Mouse (Mus musculus) intestine, embryonic 15.5 days (tissue): ENCODE results near the gene 1700001C02Rik. TPM values are rescaled to one million over a fixed set of nuclear protein-coding genes. Genes with fewer than 3 reads are reported as not detected.
A peak's percentile ranks its signal among the peaks of the same experiment; 100 is the strongest.

Source experiments
- ATAC-seq: fragments of 200-750 bp; cut with Nextera tagmentation; 2 replicates; pipeline ENCODE4 v1.8.0; 2017; ENCODE audit warnings: moderate TSS enrichment, moderate library complexity
- H3K27ac ChIP-seq: fragments of 300-500 bp; sonication (generic); 2 replicates; pipeline ENCODE4 v1.5.1; 2015; ENCODE audit warnings: mild to moderate bottlenecking, inconsistent platforms
- H3K27me3 ChIP-seq: fragments of 300-500 bp; sonication (generic); replicated peaks from 2 replicates; pipeline ENCODE4 v1.6.1; 2015; ENCODE audit warnings: inconsistent platforms
- H3K36me3 ChIP-seq: fragments of 300-500 bp; sonication (generic); 2 replicates; pipeline ENCODE4 v1.6.1; 2015; ENCODE audit warnings: inconsistent platforms
- H3K4me1 ChIP-seq: fragments of 300-500 bp; sonication (generic); replicated peaks from 2 replicates; pipeline ENCODE4 v1.6.1; 2015; ENCODE audit warnings: inconsistent platforms
- H3K4me2 ChIP-seq: fragments of 300-500 bp; sonication (generic); replicated peaks from 2 replicates; pipeline ENCODE4 v1.6.1; 2015; ENCODE audit warnings: mild to moderate bottlenecking, inconsistent platforms
- H3K4me3 ChIP-seq: fragments of 300-500 bp; sonication (generic); replicated peaks from 2 replicates; pipeline ENCODE4 v1.5.1; 2015; ENCODE audit warnings: inconsistent platforms
- H3K9ac ChIP-seq: fragments of 300-500 bp; sonication (generic); 2 replicates; pipeline ENCODE4 v1.6.1; 2015; ENCODE audit warnings: inconsistent platforms
- H3K9me3 ChIP-seq: fragments of 300-500 bp; sonication (generic); 2 replicates; pipeline ENCODE4 v1.6.1; 2016; ENCODE audit warnings: inconsistent platforms
- WGBS: fragments of 180-500 bp; shearing (Covaris S2); methylation state at CpG from one replicate; pipeline ENCODE4 v1.1.7; 2015; 5-methylcytosine and 5-hydroxymethylcytosine counted together
- polyA plus RNA-seq: library from polyadenylated mRNA; unstranded; fragments of >200 nt; fragmentation: Nextera tagmentation; extraction: Ambion mirVana; gene quantifications from 2 replicates; pipeline ENCODE4 v1.2.1, GENCODE M21; 2015

The 1700001C02Rik gene
- polyA plus RNA-seq, 1 experiment from 2014 or later = not detected

- Histone ChIP-seq H3K9ac (no peak overlapping the region), H3K4me3 (peak overlapping the region; percentile 19; the same call in 1 of the 2 replicates), H3K27me3 (peaks cover 11% of the 10 kb centered on the region), H3K36me3 (no peaks in the 10 kb centered on the region), H3K9me3 (no peaks in the 10 kb centered on the region), H3K4me1 (peaks cover 16% of the 10 kb centered on the region; the same call in 1 of the 2 replicates), H3K4me2 (peak overlapping the region; percentile 54), H3K27ac (no peak overlapping the region)
- WGBS = 36% methylated on average over 9 of the region's 9 CpGs
- ATAC-seq = no peak
Observed at GRCm38 (mm10) chr5:30466315-30466714, 468 bp downstream of the 1700001C02Rik start.

GRCm38 (mm10) chr5:30470454-30470853 lies 4.6 kb downstream of the 1700001C02Rik start:
- Histone ChIP-seq H3K9ac (no peak overlapping the region), H3K36me3 (no peaks in the 10 kb centered on the region), H3K4me2 (no peak overlapping the region), H3K4me1 (peaks cover 6% of the 10 kb centered on the region; the same call in 1 of the 2 replicates), H3K27me3 (peaks cover 6% of the 10 kb centered on the region), H3K4me3 (no peak overlapping the region), H3K27ac (no peak overlapping the region), H3K9me3 (no peaks in the 10 kb centered on the region)
- no peak for ATAC-seq
- 57% methylated on average over 6 of the region's 6 CpGs for WGBS

GRCm38 (mm10) chr5:30472148-30472547 lies 6.3 kb downstream of the 1700001C02Rik start:
- Histone ChIP-seq H3K36me3 (no peaks in the 10 kb centered on the region), H3K4me3 (no peak overlapping the region), H3K4me1 (no peaks in the 10 kb centered on the region), H3K4me2 (no peak overlapping the region), H3K27ac (no peak overlapping the region), H3K9me3 (no peaks in the 10 kb centered on the region), H3K27me3 (no peaks in the 10 kb centered on the region), H3K9ac (no peak overlapping the region)
- ATAC-seq = no peak
- 45% methylated on average over 5 of the region's 5 CpGs for WGBS

- Histone ChIP-seq H3K4me2 (no peak overlapping the region), H3K27ac (no peak overlapping the region), H3K9me3 (no peaks in the 10 kb centered on the region), H3K4me1 (no peaks in the 10 kb centered on the region), H3K4me3 (no peak overlapping the region), H3K9ac (no peak overlapping the region), H3K27me3 (no peaks in the 10 kb centered on the region), H3K36me3 (no peaks in the 10 kb centered on the region)
- ATAC-seq = no peak
- 37% methylated on average over 10 of the region's 10 CpGs for WGBS
Observed at GRCm38 (mm10) chr5:30476534-30476933, 10.7 kb downstream of the 1700001C02Rik start.

GRCm38 (mm10) chr5:30482319-30482718 lies 16.5 kb downstream of the 1700001C02Rik start:
- Histone ChIP-seq H3K27me3 (no peaks in the 10 kb centered on the region), H3K27ac (no peak overlapping the region), H3K4me3 (no peak overlapping the region), H3K9ac (no peak overlapping the region), H3K9me3 (no peaks in the 10 kb centered on the region), H3K4me2 (no peak overlapping the region), H3K4me1 (no peaks in the 10 kb centered on the region), H3K36me3 (no peaks in the 10 kb centered on the region)
- peak; percentile 77 for ATAC-seq
- WGBS = 17% methylated on average over 5 of the region's 5 CpGs

- Histone ChIP-seq H3K9ac (no peak overlapping the region), H3K4me1 (no peaks in the 10 kb centered on the region), H3K4me3 (no peak overlapping the region), H3K9me3 (no peaks in the 10 kb centered on the region), H3K36me3 (no peaks in the 10 kb centered on the region), H3K27ac (no peak overlapping the region), H3K27me3 (no peaks in the 10 kb centered on the region), H3K4me2 (no peak overlapping the region)
- no peak for ATAC-seq
- 85% methylated on average over 8 of the region's 8 CpGs for WGBS
Observed at GRCm38 (mm10) chr5:30483533-30483932, 17.7 kb downstream of the 1700001C02Rik start.

- no peak for ATAC-seq
- Histone ChIP-seq H3K4me3 (no peak overlapping the region), H3K9ac (no peak overlapping the region), H3K27me3 (no peaks in the 10 kb centered on the region), H3K27ac (no peak overlapping the region), H3K36me3 (no peaks in the 10 kb centered on the region), H3K9me3 (no peaks in the 10 kb centered on the region), H3K4me1 (no peaks in the 10 kb centered on the region), H3K4me2 (no peak overlapping the region)
- WGBS = 78% methylated on average over 5 of the region's 5 CpGs
Observed at GRCm38 (mm10) chr5:30484591-30484990, 18.7 kb downstream of the 1700001C02Rik start.

GRCm38 (mm10) chr5:30485136-30485535 lies 19.3 kb downstream of the 1700001C02Rik start:
- Histone ChIP-seq H3K4me1 (0 out of 2 replicates have a peak, but pooled peaks cover 3% of the 10 kb centered on the region), H3K36me3 (no peaks in the 10 kb centered on the region), H3K9ac (no peak overlapping the region), H3K4me3 (no peak overlapping the region), H3K27ac (no peak overlapping the region), H3K27me3 (no peaks in the 10 kb centered on the region), H3K4me2 (no peak overlapping the region), H3K9me3 (no peaks in the 10 kb centered on the region)
- 60% methylated on average over 6 of the region's 6 CpGs for WGBS
- ATAC-seq = no peak

- Histone ChIP-seq H3K4me2 (no peak overlapping the region), H3K27me3 (no peaks in the 10 kb centered on the region), H3K4me3 (no peak overlapping the region), H3K4me1 (peaks cover 5% of the 10 kb centered on the region; the same call in 1 of the 2 replicates), H3K9ac (no peak overlapping the region), H3K36me3 (no peaks in the 10 kb centered on the region), H3K9me3 (no peaks in the 10 kb centered on the region), H3K27ac (peak overlapping the region; percentile 42; the same call in 1 of the 2 replicates)
- no peak for ATAC-seq
Observed at GRCm38 (mm10) chr5:30490215-30490614, 24.4 kb downstream of the 1700001C02Rik start.

- no peaks in the 10 kb centered on the region for H3K36me3 ChIP-seq
- WGBS = 39% methylated on average over 5 of the region's 5 CpGs
- H3K4me2 ChIP-seq = no peak overlapping the region
- H3K9me3 ChIP-seq = no peaks in the 10 kb centered on the region
- H3K27me3 ChIP-seq = no peaks in the 10 kb centered on the region
- no peak overlapping the region for H3K9ac ChIP-seq
- no peak overlapping the region for H3K4me3 ChIP-seq
- peak; percentile 25; the same call in 1 of the 2 replicates for ATAC-seq
- peaks cover 5% of the 10 kb centered on the region; the same call in 1 of the 2 replicates for H3K4me1 ChIP-seq
- peak overlapping the region; percentile 56 for H3K27ac ChIP-seq
Observed at GRCm38 (mm10) chr5:30490845-30491244, 25.0 kb downstream of the 1700001C02Rik start.

GRCm38 (mm10) chr5:30493723-30494122 lies 27.9 kb downstream of the 1700001C02Rik start:
- Histone ChIP-seq H3K27ac (no peak overlapping the region), H3K27me3 (no peaks in the 10 kb centered on the region), H3K9me3 (no peaks in the 10 kb centered on the region), H3K36me3 (no peaks in the 10 kb centered on the region), H3K4me3 (no peak overlapping the region), H3K4me1 (peaks cover 5% of the 10 kb centered on the region; the same call in 1 of the 2 replicates), H3K4me2 (no peak overlapping the region), H3K9ac (no peak overlapping the region)
- ATAC-seq = no peak
- 66% methylated on average over 6 of the region's 7 CpGs for WGBS

GRCm38 (mm10) chr5:30494606-30495005 lies 28.8 kb downstream of the 1700001C02Rik start:
- Histone ChIP-seq H3K9me3 (no peaks in the 10 kb centered on the region), H3K4me2 (no peak overlapping the region), H3K27ac (no peak overlapping the region), H3K27me3 (no peaks in the 10 kb centered on the region), H3K36me3 (no peaks in the 10 kb centered on the region), H3K4me3 (no peak overlapping the region), H3K9ac (no peak overlapping the region), H3K4me1 (peaks cover 5% of the 10 kb centered on the region; the same call in 1 of the 2 replicates)
- no peak for ATAC-seq
- 72% methylated on average over 7 of the region's 7 CpGs for WGBS

- Histone ChIP-seq H3K4me1 (peaks cover under 1% of the 10 kb centered on the region; the same call in 1 of the 2 replicates), H3K9ac (no peak overlapping the region), H3K27me3 (no peaks in the 10 kb centered on the region), H3K4me2 (no peak overlapping the region), H3K4me3 (no peak overlapping the region), H3K27ac (0 out of 2 replicates have a peak overlapping the region, but pooled peaks have one; percentile 2), H3K9me3 (no peaks in the 10 kb centered on the region), H3K36me3 (no peaks in the 10 kb centered on the region)
- no peak for ATAC-seq
- WGBS = 77% methylated on average over 2 of the region's 2 CpGs
Observed at GRCm38 (mm10) chr5:30495288-30495687, 29.4 kb downstream of the 1700001C02Rik start.
